Mouse (Mus musculus) erythroblast, embryonic 14.5 days (primary cell): ENCODE results near the gene Hoxd10.

Source experiments
- GATA1 ChIP-seq: IDR thresholded peaks from 2 replicates; pipeline ENCODE4 v1.6.1; 2012; ENCODE audit warnings: low read length, inconsistent platforms, mixed read lengths
- TAL1 ChIP-seq: IDR thresholded peaks from 3 replicates; pipeline ENCODE4 v1.6.1; 2012; ENCODE audit warnings: low read length, inconsistent platforms, mixed read lengths

DNA sequence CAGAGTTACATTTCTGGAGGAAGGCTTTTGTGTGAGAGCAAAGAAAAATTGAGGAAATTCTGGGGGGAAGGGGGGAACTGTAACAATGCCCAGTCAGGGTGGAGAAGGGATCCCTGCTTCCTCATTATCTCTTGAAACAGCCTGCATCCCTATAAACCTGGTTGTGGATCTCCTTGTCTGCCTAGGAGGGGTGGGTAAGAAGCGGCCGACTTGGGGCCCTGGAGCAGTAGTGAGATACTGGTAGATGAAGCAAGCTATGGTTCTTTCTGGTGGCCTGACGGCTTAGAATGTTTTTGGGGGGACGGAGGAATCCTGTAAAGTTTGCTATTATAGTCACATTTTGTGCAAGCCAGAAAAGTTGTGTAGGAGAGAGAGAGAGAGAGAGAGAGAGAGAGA, 1.7 kb downstream of the Hoxd10 start:
- no peak for TF ChIP-seq TAL1
- no peak for TF ChIP-seq GATA1
